Mouse (Mus musculus) megakaryocyte-erythroid progenitor cell, adult 5 weeks (primary cell): ENCODE results near the gene Atp5j2. TPM values are rescaled to one million over a fixed set of nuclear protein-coding genes. Genes with fewer than 3 reads are reported as not detected.

Experiments
- polyA plus RNA-seq: library from polyadenylated mRNA; stranded (reverse); fragments of >175 nt; gene quantifications from 2 replicates; pipeline ENCODE4 v1.2.3, GENCODE M21; 2012

Atp5j2 gene
- 55.8 and 60.0 TPM in 2 replicates for polyA plus RNA-seq

DNA sequence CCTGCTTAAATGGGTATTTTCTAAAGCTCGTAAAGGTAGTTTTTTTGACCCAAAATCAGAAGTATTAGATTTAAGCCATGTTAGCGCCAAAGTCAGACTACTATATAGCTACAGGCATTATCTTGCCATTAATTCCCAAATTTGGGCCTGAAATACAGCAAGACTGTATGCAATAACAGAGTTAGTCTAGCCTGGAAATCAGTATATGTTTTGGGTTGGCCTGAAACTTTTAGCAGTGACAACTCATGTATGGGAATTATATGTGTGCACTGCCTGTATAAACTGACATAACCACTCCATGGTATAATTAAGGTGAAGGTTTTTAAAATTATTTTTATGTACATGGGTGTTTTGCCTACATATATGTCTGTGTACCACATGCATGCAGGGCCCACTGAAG is at the start of gene Atp5j2:
Atp5j2 (minus strand) TSS at position 101 of the 400 bp plus-strand sequence.

GRCm38 (mm10) chr5:145231367-145231871 is 39.6 kb upstream of the Atp5j2 start, which contains the start of gene Zfp655:
Zfp655 (plus strand) TSS chr5:145231715.

GRCm38 (mm10) chr5:145203936-145204691 is 12.3 kb upstream of the Atp5j2 start, which contains the start of gene Zkscan5:
Zkscan5 (plus strand) TSS chr5:145204562.

GRCm38 (mm10) chr5:145201321-145201991 is 9.6 kb upstream of the Atp5j2 start, which contains the start of gene Zkscan14:
Zkscan14 (minus strand) TSS chr5:145201868.

GRCm38 (mm10) chr5:145166536-145167305 is 25.1 kb downstream of the Atp5j2 start, which contains the start of the genes Ptcd1 and Cpsf4:
Ptcd1 (minus strand) TSS chr5:145167108.
Cpsf4 (plus strand) TSS chr5:145167213.

GRCm38 (mm10) chr5:145139571-145140519 is 52.0 kb downstream of the Atp5j2 start, which contains the start of the genes Pdap1 and Bud31:
Pdap1 (minus strand) TSS chr5:145140238.
Bud31 (plus strand) TSS chr5:145140362.

Other genes starting within 250 kb of the Atp5j2 start
- 6.7 and 9.3 TPM in 2 replicates for gene Smurf1, start 226.2 kb downstream of the Atp5j2 start, polyA plus RNA-seq
- gene Gm4871, start 159.3 kb downstream of the Atp5j2 start, polyA plus RNA-seq: not detected in 2 replicates
- gene 1700018F24Rik, start 149.1 kb downstream of the Atp5j2 start, polyA plus RNA-seq: not detected in 2 replicates
- 37.1 and 39.7 TPM in 2 replicates for gene Arpc1a, start 108.2 kb downstream of the Atp5j2 start, polyA plus RNA-seq
- not detected in 2 replicates for gene Kpna7, start 108.0 kb downstream of the Atp5j2 start, polyA plus RNA-seq
- gene Arpc1b, start 77.8 kb downstream of the Atp5j2 start, polyA plus RNA-seq: 2,557 and 3,038 TPM in 2 replicates
- gene Pdap1, start 51.8 kb downstream of the Atp5j2 start, polyA plus RNA-seq: 113 and 155 TPM in 2 replicates
- 23.5 and 38.4 TPM in 2 replicates for gene Bud31, start 51.7 kb downstream of the Atp5j2 start, polyA plus RNA-seq
- 15.8 and 18.1 TPM in 2 replicates for gene Ptcd1, start 25.0 kb downstream of the Atp5j2 start, polyA plus RNA-seq
- 64.3 and 76.5 TPM in 2 replicates for gene Cpsf4, start 24.8 kb downstream of the Atp5j2 start, polyA plus RNA-seq
- 6.9 and 11.0 TPM in 2 replicates for gene Zkscan14, start 9.8 kb upstream of the Atp5j2 start, polyA plus RNA-seq
- gene Zkscan5, start 12.5 kb upstream of the Atp5j2 start, polyA plus RNA-seq: 1.7 and 2.9 TPM in 2 replicates
- 23.2 and 30.7 TPM in 2 replicates for gene Zfp655, start 39.7 kb upstream of the Atp5j2 start, polyA plus RNA-seq
- gene Zscan25, start 88.4 kb upstream of the Atp5j2 start, polyA plus RNA-seq: 34.9 and 49.4 TPM in 2 replicates
- gene Cyp3a57, start 153.2 kb upstream of the Atp5j2 start, polyA plus RNA-seq: not detected in 2 replicates